Mouse (Mus musculus): ENCODE measurements at regions not wholly inside any gene's neighbourhood (a gene's known extent, or its start where the extent isn't known, plus 50 kb on each side); places are given as distances from the start of the nearest gene placed in this dataset.

- DNase-seq = peak; percentile 73
These were observed 55.3 kb downstream of the Gpr88 start for GRCm38 (mm10) chr3:116197966-116198365.

GRCm38 (mm10) chr3:116194701-116195100 lies 58.6 kb downstream of the Gpr88 start:
- DNase-seq = peak; percentile 98

GRCm38 (mm10) chr3:116191261-116191660 lies 61.8 kb upstream of the Vcam1 start:
- DNase-seq = peak; percentile 93

- peak; percentile 94 for DNase-seq
These were observed 61.2 kb upstream of the Vcam1 start for GRCm38 (mm10) chr3:116190727-116191126.

- peak; percentile 95 for DNase-seq
These were observed 60.0 kb upstream of the Vcam1 start for GRCm38 (mm10) chr3:116189363-116190100.

GRCm38 (mm10) chr3:116185206-116185605 lies 55.7 kb upstream of the Vcam1 start:
- DNase-seq = peak; percentile 96

GRCm38 (mm10) chr3:116184443-116184842 lies 55.0 kb upstream of the Vcam1 start:
- peak; percentile 98 for DNase-seq

GRCm38 (mm10) chr3:116180341-116180885 lies 50.9 kb upstream of the Vcam1 start:
- peak; percentile 80 for DNase-seq
